Mouse (Mus musculus): ENCODE measurements around the gene Ank2.
"Not testable (repeated sequence)": the region's sequence is repeated elsewhere in the genome, so short reads cannot be mapped to it uniquely, and the experiment has no call there.

The Ank2 gene

DNA sequence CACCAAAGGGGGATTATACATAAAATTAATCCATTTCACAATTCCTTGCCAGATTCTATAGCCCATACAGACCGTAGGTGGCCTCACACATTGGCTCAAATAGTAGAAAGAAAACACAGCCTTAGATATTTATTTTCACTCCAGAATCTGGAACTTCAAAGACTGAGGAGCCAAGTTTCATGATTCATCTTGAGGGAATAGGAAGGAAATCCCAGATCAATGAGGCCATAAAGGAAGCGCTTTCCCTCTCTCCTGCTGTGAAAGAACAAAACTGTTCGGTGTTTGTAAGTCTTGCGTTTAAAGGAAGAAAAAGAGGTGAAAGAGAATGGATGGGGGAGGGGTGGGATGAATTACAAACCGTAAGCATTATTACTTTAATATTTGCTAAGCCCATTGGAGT lies 137.8 kb downstream of the Ank2 start:
- DNase-seq (ENCODE audit: low read depth, low spot score): no peak

DNA sequence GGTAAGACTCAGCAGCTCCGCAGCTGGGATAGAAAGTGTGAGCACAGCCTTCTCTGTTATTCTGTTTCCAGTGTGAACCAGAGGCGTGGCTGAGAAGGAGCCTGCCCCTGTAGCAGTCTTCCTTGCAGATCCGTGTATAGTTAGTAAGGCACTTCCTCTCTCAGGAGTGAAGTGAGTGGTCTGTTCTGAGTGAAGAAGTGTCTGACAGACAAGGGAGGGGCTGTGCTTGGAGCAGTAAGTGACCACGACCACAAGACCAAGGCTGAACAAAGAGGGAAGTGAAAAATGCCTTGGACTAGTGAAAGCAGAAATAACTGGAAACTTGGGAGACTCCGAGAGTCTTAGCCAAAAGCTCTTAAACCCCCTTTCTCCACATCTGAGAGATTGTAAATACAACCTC lies 143.9 kb downstream of the Ank2 start:
- peak; percentile 7 for DNase-seq (ENCODE audit: low read depth, low spot score)

DNA sequence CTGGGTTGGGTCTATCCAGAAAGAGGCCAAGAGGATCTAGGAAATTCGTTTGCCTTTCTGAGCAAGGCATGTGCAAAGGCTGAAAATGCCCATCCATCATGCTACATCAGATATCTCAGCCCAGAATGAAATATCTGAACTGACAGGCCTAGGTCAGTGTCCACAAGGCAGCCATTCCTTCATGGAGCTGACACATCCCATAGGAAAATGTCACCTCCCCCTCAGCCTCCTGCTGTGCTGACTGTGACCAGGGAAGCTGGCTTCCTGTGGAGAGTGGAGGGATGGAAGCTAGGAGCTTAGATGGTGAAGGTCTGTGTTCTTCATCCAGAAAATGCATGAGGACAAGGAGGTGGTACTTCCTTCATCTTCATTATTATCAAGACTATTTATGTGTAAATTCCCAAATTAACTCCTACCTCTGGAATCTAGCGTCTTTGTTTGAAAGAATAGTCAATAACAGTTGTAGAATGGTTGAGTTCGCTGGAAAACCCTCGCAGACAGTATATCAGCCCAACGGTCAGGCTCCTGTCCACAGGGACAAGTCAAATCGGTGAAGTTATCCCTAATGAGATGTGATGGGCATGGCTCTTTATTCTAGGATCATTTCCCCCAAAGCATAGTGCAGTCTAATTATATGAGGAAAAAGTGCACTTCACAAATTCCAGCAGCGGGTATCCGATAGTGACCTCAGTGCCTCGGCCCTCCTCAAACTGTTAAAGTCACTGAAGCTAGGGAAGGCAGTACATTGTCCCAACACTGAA lies 148.4 kb downstream of the Ank2 start:
- DNase-seq (ENCODE audit: low read depth, low spot score): no peak

DNA sequence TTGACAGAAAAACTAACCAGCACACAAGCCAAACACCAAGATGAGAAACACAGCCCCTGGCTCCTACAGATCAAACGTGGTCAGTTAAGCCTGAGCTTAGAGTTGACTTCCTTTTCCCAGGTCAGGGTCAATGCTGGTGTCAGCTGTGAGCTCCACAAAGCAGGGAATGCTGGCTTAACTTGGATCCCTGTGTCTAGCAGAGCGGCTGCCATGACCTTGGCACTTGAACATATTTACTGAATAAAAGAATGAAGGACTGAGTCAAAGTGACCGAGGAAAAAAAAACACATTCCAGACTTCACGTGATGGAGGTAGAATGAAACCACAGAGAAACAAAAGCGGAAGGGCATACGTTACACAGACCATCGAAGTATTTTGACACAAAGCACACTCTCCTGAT lies 150.2 kb downstream of the Ank2 start:
- no peak for DNase-seq (ENCODE audit: low read depth, low spot score)

DNA sequence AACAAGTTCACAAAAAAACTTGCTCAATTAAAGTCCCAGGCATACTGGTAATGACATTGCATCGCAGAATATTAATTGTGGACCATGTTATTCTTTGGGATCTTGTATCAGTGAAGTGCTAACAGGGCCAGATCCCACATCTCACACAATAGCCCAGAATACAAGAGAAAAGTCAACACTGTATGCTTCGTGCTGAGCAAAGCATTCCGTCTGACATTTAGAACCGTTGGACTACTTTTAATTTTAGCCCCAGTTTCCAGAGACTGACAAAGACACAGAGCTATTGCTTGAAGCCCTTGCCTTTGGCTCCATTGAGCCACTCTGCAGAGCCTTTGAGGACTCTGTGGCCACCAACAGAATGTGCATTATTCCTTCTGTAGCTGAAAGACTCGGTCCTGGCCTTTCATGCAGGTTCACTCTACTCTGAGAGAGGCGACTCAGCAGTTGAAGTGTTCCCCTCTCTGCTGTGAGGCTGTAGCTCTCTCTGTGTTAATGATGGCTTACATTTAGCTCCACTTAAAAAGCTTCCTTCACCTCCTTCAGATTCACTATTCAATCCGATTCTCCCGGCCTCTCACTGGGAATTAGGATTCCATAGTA lies 153.2 kb downstream of the Ank2 start:
- no peak for DNase-seq (ENCODE audit: low read depth, low spot score)

DNA sequence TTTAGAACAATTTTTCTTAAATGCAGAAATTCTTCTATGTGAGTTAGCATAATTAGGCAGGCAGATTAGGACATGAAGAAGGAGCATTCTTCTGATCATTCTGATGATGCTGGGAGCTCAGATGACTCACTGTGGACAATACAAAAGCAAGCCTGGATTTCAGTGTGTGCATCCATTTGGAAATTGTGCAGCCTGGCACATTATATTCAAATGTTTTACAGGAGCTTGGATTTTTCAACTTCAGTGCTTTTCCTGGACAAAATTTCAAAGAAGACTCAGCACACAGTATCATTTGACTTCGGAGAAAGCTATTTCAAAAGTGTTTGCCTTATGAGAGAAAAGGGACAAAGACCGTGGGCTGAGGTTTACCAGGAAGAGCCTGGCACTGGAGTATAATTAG lies 157.8 kb downstream of the Ank2 start:
- DNase-seq (ENCODE audit: low read depth, low spot score): no peak

DNA sequence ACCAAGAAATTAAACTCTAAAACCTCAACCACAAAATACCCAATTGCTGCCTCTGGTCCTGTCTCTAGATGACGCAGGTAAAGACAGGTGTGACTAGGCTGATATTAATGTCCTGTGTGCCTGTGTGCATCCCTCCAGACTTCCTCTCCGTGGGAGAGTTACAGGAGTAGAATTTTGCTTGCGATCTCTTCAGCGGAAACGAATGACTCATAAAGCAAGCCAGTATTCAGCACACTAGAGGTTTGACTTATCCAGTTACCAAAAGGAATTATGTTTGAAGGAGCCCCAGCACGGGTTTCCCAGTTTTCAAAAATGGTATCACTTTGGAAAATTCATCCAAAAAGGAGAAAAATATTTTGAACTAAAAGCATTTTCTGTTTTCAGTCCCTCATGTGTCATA lies 164.3 kb downstream of the Ank2 start:
- DNase-seq (ENCODE audit: low read depth, low spot score): no peak

DNA sequence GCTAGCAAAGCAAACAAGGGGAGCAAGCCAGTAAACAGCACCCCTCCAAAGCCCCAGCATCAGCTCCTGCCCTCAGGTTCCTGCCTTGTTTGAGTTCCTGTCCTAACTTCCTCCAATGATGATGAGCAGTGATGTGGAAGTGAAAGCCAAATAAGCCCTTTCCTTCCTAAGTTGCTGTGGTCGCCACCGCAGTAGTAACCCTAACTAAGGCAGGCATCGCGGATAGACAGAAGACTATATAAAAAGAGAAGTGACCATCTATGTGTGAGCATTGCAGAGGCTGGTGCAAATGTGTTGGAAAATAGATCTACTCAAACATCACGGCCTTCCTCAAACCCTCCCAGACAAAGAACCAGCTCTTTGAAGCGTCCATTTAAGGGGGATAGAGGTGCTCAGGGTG lies 167.6 kb downstream of the Ank2 start:
- no peak for DNase-seq (ENCODE audit: low read depth, low spot score)

DNA sequence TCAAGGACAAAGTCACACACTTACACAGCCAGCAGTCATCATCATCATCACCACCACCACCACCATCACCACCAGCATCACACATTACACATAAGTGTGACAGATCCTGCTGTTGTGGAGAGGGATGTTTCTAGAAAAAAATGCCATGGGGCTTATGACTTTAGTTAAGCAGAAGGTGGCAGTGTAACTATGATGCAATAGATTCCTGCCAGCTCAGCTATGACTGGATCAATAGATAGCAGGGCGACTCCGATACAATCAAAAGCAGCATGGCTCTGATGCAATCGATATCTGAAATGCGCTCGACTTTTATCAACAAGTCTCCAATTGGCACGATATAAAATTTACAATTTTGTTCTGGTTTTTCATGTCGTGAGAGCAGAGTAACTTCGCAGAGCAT lies 172.8 kb downstream of the Ank2 start:
- DNase-seq (ENCODE audit: low read depth, low spot score): no peak

DNA sequence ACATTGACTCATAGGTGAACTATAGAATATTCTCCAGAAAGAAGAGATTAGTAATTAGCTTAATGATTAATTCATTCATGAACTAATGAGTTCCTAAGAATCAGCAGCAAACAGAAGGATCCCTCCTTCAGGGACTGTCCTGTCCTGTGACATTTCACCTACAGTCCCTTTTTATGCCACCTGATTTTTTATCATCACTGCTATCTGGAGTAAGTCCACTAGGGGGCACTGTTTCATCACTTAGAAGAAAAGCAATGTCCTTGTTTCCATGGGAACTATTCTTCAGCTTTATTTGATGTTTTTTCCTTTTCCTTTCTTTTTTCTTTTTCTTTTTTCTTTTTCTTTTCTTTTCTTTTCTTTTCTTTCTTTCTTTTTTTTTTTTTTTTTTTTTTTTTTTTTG lies 176.3 kb downstream of the Ank2 start:
- DNase-seq (ENCODE audit: low read depth, low spot score): peak; percentile 62

DNA sequence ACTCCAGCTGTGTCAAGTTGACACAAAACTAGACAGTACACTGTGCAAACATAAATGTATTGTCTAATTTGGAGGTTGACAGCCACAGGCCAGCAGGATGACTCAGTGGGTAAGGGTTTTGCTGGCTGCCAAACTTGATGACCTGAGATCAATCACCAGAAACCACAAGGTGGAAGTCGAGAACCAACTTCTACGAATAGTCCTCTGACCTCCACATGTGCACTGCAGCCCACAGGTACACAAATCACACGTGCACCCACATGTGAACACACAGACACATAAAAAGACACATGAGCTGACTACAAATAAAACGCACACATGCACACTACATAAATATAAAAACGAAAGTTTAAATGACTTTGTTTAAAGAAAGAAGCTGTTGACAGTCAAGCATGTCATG lies 177.5 kb downstream of the Ank2 start:
- DNase-seq (ENCODE audit: low read depth, low spot score): no peak

DNA sequence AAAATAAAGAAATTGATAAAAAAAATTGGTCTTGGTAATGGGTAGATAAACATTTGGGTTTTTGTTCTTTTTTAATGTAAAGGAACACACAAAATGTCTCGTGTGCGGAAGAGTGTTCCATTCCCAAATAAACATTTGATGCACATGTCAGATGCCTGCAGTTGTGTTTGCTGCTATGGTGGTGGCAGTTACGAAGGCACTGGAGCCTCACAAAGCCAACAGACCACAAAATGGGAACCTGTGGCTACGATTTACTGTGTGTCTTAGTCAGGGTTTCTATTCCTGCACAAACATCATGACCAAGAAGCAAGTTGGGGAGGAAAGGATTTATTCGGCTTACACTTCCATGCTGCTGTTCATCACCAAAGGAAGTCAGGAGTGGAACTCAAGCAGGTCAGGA lies 178.1 kb downstream of the Ank2 start:
- not testable (repeated sequence) for DNase-seq (ENCODE audit: low read depth, low spot score)

DNA sequence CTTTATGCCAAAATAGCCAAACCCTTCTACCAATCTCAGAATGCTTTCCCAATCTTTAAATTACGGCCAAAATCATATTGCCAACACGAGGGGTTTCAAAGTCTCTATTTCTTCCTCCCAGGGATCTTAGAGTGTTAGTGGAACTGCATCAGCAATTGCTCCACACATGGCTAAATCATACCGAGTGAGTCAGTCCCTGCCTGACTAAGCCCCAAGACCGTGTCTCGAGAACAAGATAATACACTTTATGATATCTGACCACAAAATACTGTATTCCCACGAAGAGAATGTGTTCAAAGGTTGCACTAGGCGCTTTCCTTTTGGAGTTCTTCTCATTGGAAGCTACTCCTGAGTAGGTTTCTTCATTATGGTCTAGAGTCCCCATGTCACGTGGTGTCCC lies 178.8 kb downstream of the Ank2 start:
- no peak for DNase-seq (ENCODE audit: low read depth, low spot score)

DNA sequence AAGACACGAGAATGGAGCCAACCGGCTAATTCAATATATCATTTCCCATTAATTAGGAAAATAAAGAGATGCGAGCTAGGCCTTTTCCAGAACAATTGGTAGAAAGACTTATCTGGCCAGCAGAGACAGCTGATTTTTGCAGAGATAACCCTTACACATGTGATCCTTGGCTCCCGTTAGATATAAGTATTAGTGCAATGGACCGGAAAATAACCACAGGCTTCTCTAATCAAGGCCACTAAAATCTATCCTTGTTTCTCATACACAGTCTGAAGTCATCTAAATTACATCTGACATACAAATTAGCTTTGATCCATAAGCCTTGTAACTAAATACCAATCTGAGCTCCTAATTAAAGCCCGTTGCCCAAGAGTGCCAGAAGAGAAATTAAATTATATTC lies 181.5 kb downstream of the Ank2 start:
- no peak for DNase-seq (ENCODE audit: low read depth, low spot score)

DNA sequence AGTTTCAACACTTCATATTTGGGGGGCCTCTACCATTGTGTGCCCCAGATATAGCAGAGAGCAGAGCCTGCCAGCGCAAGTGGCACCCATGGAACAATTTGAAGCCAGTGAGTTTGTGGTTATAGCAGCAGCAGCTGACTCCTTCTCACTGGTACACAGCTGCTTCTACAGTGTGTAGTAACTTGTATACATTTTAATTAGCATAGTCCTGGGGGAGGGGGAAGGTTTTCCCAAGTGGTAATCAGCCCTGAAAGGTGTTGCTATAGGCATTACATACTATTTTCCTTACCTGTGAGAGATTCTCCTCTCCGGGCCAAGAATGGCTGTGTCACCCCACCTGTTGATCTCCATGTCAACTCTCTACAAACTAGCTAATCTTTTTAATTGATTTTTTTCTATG lies 182.4 kb downstream of the Ank2 start:
- no peak for DNase-seq (ENCODE audit: low read depth, low spot score)

DNA sequence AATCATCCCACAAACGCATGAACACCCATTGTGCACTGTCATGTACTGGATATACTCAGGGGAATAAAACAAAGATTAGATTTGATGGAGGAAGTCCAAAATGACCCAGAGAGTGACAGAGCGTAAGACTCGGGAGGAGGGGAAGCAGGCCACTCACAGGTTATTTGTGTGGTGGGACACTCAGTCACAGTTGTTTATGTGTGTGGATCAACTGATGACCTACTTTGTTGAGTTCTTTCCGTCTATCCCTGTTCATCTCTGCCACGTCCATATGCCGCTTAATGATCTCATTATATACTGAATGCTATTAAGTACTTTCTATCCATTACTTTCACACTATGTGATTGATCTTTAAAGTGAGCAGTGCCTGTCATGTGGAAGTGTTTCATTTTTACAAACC lies 187.6 kb downstream of the Ank2 start:
- no peak for DNase-seq (ENCODE audit: low read depth, low spot score)

DNA sequence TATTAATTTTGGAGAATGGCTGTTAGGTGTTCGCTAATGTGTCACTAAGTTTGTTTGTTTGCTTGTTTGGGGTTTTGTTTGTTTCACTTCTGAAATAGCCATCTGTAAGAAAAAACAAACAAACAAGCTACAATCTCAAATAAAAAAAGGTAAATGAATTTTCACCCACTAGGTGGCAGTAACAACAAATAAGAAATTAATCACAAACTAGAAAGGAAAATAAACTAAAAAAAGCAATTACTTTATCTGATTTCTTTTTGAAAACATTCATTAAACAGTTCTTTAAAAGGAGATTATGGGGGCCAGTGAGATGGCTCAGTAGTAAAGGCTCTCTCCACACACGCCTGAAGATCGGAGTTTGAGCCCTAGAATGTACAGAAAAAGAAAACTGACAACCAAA lies 189.1 kb downstream of the Ank2 start:
- no peak for DNase-seq (ENCODE audit: low read depth, low spot score)

DNA sequence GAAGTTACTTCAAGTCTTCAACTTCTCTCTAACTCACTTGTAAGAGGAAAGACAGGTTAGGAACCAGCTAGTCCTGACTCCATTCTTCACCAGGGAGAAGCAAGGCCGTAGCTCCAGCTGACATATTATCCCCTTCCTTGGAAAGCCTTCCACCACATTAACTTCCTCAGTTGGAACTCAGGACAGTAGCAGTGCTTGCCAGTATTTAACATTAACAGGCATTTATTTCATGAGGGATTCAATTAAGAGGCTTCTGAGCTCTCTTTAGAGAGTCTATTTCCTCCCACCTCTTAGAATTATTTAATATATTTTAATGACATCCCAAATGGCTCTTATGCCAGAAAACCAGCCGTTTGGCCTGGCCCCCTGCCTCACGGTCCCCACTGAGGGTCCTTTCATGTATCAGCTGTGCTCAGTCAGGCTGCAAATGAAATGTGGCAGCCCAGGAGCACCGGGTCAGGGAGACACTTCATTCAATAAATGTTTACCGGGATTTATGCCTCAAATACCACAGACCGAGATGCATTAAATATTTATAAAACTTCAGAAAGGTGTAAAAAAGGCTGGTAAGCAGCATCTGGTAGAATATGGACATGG lies 195.1 kb downstream of the Ank2 start:
- DNase-seq (ENCODE audit: low read depth, low spot score): no peak

DNA sequence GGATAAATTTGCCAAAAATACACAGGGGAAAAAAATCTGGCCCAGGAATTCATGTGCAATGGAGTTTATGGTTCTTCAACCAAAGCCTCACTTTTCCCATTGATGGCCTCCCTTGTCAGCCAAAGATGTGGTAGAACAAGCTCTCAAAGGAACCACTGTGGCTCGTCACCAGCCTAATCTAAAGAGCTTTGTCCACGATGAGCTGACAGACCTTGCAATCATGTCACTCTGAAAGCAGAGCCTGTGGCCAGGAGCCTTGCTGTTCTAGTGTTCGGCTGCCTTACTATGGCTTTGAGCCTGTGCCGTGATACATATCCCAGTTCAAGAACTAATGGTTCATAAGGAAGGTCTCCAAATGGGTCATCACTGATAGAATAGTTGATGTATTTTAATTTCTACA lies 196.1 kb downstream of the Ank2 start:
- no peak for DNase-seq (ENCODE audit: low read depth, low spot score)

DNA sequence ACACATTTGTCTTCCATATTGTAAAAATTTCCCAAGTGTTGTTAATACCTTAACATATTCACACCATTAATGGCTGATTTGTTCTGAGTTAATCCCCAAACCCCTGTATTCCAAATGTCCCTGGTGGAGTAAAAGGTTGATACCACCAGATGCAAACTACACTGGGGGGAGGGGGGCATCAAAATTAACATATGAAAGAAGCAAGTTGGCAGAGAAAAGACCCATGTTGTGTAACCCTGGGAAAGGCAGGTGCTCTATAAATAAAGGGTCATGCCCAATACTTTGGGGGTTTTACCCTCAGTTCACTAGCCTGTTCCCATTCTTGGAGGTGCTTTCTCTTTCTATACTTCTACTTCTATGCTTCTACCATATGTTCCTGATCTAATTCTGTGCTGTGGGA lies 198.4 kb downstream of the Ank2 start:
- no peak for DNase-seq (ENCODE audit: low read depth, low spot score)

DNA sequence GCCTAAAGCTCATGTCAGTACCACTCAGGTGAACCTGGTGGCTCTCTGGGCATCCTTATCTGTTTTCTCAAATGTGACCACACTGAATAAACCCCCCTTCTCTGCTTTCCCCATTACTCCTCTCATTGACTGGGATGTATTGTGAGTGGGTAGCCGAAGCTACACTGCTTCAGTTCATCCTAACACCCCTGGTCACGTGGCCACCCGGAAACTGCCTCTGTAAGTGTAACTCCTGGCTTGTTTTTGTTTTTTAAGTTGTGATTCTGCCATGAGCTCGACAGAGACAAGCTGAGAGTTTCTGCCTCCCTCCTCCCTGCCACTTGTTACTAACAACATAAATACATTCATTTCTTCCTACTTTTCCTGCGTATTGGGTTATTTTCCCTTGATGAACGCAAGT lies 203.2 kb downstream of the Ank2 start:
- peak; percentile 14 for DNase-seq (ENCODE audit: low read depth, low spot score)

DNA sequence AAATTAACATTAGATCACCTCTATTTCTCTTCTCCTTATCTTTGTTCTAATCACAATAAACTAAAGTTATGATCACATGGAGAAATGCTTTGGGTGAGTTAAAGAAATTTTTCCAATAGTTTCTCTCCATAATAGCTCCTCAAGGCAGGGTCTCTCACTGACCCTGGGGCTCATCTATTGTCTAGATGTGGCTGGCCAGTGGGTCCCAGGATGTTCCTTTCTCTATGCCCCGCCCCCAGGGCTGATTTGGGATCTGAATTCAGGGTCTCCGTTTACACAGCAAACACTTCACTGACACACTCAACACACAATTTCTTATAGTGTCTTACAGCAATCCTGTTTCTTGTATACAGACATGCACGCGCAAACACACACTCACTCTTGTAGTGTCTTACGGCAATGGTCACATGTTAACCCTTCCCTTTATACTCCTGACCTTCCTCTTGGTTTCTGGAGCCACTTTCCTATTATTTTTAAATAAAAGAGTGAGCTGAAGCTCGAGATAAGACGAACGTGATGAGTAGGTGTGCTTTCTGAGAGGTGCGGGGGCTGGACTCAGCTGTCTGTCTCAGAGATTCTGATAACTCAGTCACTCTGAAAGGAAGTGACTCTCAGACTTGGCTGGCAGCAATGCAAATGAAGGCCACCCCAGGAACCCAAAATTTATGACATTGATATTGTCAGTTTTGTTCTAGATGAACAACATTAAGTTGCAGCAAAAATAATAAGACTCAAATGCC lies 204.4 kb downstream of the Ank2 start:
- peak; percentile 5 for DNase-seq (ENCODE audit: low read depth, low spot score)

DNA sequence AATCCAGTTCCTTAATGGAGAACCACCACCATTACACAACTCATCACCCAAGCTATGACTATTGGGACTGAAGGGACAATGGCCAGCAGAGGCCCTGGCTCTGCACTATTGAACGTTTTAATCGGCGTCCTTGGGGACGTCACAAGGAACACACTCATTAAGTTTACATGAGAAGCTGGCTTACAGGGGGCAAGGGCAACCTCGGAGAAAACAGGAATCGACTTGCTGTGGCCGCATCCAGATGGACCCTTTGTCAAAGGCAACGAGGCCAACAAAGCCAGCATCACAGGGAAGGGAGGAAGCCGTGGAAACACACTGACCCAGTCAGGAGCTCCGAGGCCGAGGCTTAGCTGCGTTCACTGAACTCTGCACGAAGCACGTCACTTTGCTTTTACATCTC lies 205.1 kb downstream of the Ank2 start:
- DNase-seq (ENCODE audit: low read depth, low spot score): no peak
